Mouse (Mus musculus) fat pad, adult 2 months (tissue): ENCODE data around the gene Podxl2.

ENCODE experiments used
- DNase-seq: peaks from one replicate; pipeline ENCODE4 v3.0.0-alpha.2; 2011; ENCODE audit warnings: low read depth, low spot score; ENCODE audit errors: extremely low read depth

Gene Podxl2

GRCm38 (mm10) chr6:88889410-88890042 lies 14.7 kb upstream of the Podxl2 start:
- DNase-seq, result no peak

DNA sequence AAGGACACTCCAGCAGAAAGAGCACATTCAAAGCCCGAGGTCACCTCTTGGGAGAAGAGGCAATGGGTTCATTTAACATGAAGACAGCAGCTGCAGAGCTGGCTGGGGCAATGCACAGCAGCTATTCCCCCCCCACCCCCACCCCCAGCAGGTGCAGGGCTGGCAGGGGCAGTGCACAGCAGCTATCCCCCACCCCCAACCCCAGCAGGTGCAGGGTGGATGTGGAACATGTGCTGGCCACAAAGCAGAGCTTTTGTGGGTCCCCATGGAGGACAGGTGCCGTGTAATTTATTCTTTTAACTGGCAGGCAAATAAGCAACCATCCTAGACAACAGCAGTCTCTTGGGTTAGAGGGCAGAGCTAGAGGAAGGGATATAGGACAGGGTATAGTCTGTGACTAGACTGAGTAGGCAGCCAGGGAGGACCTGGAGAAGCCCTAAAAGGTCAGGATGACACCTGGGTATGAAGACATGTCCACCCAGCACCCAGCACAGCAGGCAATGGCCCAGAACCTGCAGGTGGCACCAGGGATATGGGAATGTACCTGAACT lies 11.6 kb upstream of the Podxl2 start:
- DNase-seq, result no peak

DNA sequence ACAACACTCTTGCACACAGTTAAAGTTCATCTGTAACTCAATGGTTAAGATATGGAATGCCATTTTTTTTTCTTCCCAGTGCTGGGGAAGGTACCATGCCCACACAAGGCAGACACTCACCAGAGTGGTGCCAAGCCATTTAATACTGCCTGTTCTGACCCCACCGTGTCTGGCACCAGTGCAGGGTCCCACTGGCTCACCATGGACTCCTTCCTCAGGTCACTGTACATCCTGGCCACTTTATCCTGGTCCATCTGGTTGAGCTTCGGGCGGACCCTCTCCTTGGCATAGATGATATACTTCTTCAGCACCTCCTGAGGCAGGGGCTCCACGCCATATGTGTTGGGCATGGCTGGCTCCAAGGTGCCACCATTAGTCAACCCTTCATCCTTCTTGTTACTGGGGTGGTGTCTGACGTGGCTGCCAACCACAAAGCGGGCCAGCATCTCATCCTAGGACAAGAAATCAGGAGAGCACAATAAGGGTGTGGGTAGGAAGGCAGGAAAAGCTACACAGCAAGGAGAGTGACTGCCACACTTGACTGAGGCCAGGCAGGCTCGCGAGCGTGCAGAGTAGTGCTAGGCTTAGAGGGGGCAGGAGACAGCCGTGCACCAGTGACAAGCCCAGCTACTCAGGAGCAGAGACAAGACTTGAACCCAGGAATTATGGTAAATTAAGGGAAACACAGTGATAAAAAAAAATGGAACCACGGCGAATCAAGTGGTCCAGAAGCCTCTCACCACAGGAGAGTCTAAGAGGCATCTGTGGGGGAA lies 11.0 kb upstream of the Podxl2 start:
- DNase-seq, result no peak

DNA sequence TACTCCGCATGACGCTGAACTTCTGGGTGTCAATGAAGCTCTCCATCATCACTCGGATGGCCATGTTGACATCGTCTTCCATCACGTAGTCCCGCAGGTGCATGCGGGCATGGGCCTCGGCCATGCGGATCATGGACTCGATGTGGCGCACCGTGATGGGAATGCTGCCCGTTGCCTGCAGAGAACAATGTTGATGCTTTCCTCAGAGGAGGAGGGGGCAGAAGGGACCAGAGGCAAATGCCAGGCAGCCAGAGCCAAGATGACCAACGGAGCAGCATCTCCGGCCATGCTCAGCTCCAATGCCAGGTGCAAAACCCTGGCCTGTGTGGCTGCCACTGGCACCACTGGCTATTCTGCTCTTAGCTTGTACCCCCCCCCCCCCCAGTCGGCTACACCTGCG lies 9.8 kb upstream of the Podxl2 start:
- DNase-seq, result no peak

DNA sequence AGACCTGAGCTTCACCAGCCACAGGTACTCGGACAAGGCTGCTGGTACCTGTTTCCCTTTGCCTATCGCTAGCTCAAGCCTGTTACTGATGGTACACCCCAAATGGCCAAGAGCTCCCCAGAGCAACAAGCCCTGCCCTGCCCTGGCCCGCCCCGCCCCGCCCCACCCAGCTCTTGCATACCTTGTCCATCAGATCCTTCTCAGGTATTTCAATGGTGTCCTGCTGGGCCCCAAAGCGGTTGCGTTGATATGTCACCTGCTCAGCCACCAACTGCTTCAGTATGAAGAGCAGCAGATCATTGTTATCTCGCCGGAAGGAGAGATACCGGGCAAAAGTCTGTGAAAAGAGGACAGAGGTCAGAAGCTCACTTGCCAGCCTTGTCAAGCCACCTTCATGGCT lies 9.4 kb upstream of the Podxl2 start:
- DNase-seq, result no peak

GRCm38 (mm10) chr6:88881334-88881733 lies 6.5 kb upstream of the Podxl2 start:
- DNase-seq, result no peak

- no peak for DNase-seq
These were observed 4.6 kb upstream of the Podxl2 start for GRCm38 (mm10) chr6:88879471-88879870.

GRCm38 (mm10) chr6:88873965-88874867 lies 628 bp downstream of the Podxl2 start:
- DNase-seq, result no peak

GRCm38 (mm10) chr6:88872811-88873210 lies 2.0 kb downstream of the Podxl2 start:
- no peak for DNase-seq

GRCm38 (mm10) chr6:88871546-88871945 lies 3.3 kb downstream of the Podxl2 start:
- DNase-seq, result no peak

DNA sequence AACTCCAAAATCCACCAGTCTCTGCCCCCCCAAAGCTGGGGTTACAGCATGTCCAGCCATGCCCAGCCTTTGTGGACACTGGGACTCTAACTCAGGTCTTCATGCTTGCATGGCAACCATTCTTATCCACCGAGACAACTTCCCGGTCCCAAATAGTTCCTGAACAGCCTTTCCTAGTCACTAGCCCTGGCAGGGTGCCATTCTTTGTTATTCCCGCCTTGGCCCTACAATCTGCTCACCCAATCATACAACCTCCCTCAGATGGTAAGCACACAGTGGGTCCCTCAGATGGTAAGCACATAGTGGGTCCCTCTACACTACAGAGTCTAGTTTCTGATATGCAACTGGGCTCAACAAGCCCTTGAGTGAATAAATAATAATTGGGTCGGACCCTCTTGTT lies 4.2 kb downstream of the Podxl2 start:
- DNase-seq, result no peak

DNA sequence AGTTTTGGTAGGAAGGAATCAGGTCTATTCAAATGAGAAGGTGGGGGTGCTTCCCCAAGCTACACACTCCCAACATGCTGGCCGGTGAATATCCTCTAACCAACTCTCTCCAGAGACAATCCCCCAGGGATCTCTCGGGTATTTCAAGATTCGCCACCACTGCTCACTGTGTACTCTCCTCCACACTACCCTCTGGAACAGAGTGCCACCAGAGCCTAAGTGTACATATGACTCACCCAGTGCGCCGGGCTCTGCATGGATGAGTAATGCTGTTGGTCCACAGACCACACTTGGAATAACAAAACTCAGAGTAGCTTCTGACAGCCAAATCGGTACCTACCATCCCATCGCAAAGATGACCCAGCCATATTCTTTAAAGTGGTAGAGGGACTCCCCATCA lies 5.4 kb downstream of the Podxl2 start:
- DNase-seq, result no peak

GRCm38 (mm10) chr6:88865704-88866103 lies 9.1 kb downstream of the Podxl2 start:
- no peak for DNase-seq

GRCm38 (mm10) chr6:88860914-88861313 lies 13.9 kb downstream of the Podxl2 start:
- no peak for DNase-seq

DNA sequence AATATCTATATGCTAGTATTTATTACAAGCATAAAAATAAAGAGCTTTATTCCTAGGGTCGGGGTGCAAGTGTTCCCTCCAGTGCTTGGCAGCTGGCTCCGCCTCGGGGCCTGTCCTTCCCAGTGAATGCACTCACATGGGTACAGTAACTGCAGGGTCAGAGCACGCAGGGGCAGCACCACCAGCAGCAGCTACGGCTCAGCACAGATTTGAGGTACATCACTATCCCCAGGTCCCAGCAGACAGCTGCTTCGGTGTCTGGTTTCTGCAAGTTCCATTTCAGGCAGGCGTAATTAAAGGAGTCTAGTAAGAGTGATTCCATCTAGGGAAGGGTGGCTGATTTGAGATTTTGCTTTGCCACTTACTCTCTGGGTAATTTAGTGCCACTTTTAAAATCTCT lies 16.5 kb downstream of the Podxl2 start:
- DNase-seq, result no peak

GRCm38 (mm10) chr6:88857830-88858229 lies 17.0 kb downstream of the Podxl2 start:
- DNase-seq, result no peak

- no peak for DNase-seq
These were observed 17.6 kb downstream of the Podxl2 start for GRCm38 (mm10) chr6:88857249-88857648.

DNA sequence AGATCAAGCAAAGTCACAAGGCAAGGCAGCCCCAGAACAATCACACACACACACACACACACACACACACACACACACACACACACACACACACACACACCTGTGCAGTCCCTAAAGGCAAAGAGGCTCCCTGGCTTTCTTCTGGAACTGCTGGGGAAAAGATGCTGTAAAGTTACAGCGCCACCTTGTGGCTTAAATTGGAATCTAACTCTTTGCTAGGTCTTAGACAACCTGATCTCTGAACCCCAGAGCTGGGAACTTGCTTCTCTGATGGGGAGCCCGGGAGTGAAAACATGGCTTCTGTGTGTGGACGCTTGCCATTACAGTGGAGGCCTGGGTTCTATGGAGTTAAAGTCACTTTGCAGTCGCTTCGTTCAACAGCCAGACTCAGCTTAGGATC lies 19.2 kb downstream of the Podxl2 start:
- no peak for DNase-seq

- DNase-seq, result no peak
These were observed 20.3 kb downstream of the Podxl2 start for GRCm38 (mm10) chr6:88854509-88854908.

DNA sequence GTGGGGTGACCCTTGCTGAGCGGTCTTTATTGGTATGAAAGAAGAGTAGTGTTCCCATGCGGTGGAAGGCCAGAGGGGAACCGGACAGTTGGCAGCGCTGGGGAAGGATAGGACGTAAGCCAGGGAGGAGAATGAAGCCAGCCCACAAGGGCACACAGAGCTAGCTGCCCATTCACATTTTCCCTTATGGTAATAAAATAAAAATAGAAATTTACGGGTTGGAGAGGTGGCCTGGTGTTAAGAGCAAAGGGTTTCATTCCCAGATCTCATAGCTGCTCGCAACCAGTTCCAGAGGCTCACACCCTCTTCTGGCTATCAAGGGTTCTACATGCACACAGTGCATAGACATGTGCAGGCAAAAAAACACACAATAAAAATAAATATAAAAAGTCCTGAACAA lies 24.8 kb downstream of the Podxl2 start:
- no peak for DNase-seq

DNA sequence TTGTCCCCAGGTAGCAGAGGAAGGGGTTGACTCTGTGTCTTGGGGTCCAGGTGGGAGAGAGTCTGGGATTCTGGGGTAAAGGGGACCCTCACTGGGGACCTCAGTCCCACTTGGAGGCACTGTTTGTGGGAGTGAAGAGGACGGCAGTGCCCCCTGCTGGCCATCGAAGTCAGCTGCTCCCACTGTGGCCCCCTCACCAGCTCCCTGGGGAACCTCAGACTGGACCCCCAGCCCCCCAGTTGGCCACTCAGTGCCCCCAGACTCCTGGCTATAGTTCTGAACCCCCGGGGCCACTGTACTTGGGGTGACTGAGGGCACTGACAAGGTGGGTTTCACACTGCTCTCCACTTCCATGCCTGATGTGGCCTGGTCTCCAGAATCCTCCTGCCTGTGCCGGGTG lies 25.6 kb downstream of the Podxl2 start:
- no peak for DNase-seq
